Mouse (Mus musculus) embryonic facial prominence, embryonic 11.5 days (tissue): ENCODE data around the gene Stradb. TPM values are rescaled to one million over a fixed set of nuclear protein-coding genes. Genes with fewer than 3 reads are reported as not detected.

Source experiments
- ATAC-seq: fragments of 200-750 bp; cut with Nextera tagmentation; replicated peaks from 2 replicates; pipeline ENCODE4 v1.8.0; 2017; ENCODE audit warnings: low read depth; ENCODE audit not compliant: insufficient number of reproducible peaks, low FRiP score, low TSS enrichment
- DNase-seq: peaks from one replicate; pipeline ENCODE4 v3.0.0-alpha.2; 2015; ENCODE audit warnings: low spot score
- H3K27ac ChIP-seq: fragments of 300-500 bp; sonication (generic); replicated peaks from 2 replicates; pipeline ENCODE4 v1.5.1; 2014; ENCODE audit warnings: mild to moderate bottlenecking, low read depth, low read length, control low read depth
- H3K27me3 ChIP-seq: fragments of 300-500 bp; sonication (generic); 2 replicates; pipeline ENCODE4 v1.6.1; 2014; ENCODE audit warnings: mild to moderate bottlenecking, low read length, moderate library complexity, mixed read lengths; ENCODE audit not compliant: control insufficient read depth, insufficient read depth
- H3K36me3 ChIP-seq: fragments of 300-500 bp; sonication (generic); replicated peaks from 2 replicates; pipeline ENCODE4 v1.6.1; 2014; ENCODE audit warnings: low read depth, mild to moderate bottlenecking, low read length, moderate library complexity, mixed read lengths; ENCODE audit not compliant: control insufficient read depth, insufficient read depth
- H3K4me1 ChIP-seq: fragments of 300-500 bp; sonication (generic); 2 replicates; pipeline ENCODE4 v1.6.1; 2014; ENCODE audit warnings: low read length, mixed read lengths; ENCODE audit not compliant: control insufficient read depth, insufficient read depth
- H3K4me2 ChIP-seq: fragments of 300-500 bp; sonication (generic); 2 replicates; pipeline ENCODE4 v1.6.1; 2014; ENCODE audit warnings: low read depth, mild to moderate bottlenecking, control low read depth, low read length, moderate library complexity
- H3K4me3 ChIP-seq: fragments of 300-500 bp; sonication (generic); 2 replicates; pipeline ENCODE4 v1.5.1; 2014; ENCODE audit warnings: low read depth, low read length, control low read depth
- H3K9ac ChIP-seq: fragments of 300-500 bp; sonication (generic); replicated peaks from 2 replicates; pipeline ENCODE4 v1.6.1; 2014; ENCODE audit warnings: mild to moderate bottlenecking, control low read depth, low read length
- H3K9me3 ChIP-seq: fragments of 300-500 bp; sonication (generic); replicated peaks from 2 replicates; pipeline ENCODE4 v1.6.1; 2016; ENCODE audit warnings: mild to moderate bottlenecking, low read length, inconsistent platforms, mixed read lengths; ENCODE audit not compliant: control insufficient read depth
- WGBS: fragments of 180-500 bp; shearing (Covaris S2); extraction: QIAGEN DNeasy Blood & Tissue Kit; methylation state at CpG from one replicate; pipeline ENCODE4 v1.1.7; 2014; 5-methylcytosine and 5-hydroxymethylcytosine counted together
- polyA plus RNA-seq: library from polyadenylated mRNA; unstranded; fragments of >200 nt; fragmentation: Nextera tagmentation; extraction: Ambion mirVana; gene quantifications from 2 replicates; pipeline ENCODE4 v1.2.1, GENCODE M21; 2014

Gene Stradb
- polyA plus RNA-seq, 1 experiment from 2014 or later = 34.3 TPM

DNA sequence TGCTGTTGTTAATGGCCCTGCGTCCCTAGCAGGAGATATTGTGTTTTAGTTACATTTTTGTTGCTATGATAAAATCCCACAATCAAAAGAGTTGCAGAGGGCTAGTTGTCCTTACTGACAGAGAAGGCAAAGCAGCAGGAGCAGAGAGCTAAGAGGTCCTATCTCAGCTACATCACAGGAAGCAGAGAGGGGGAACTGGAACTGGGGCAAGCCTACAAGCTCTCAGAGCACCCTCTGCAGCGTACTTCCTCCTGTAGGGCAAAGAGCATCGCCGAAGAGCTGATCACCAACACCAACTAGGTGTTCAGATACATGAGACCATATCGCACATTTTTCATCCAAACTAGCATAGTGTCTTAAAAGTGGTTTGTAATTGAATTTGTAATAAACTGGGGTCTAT lies 22.0 kb downstream of the Stradb start:
- no peak for ATAC-seq
- no peak overlapping the region for H3K4me3 ChIP-seq
- no peaks in the 10 kb centered on the region for H3K4me1 ChIP-seq
- H3K4me2 ChIP-seq = no peak overlapping the region
- no peaks in the 10 kb centered on the region for H3K36me3 ChIP-seq
- H3K9me3 ChIP-seq = no peaks in the 10 kb centered on the region
- no peak for DNase-seq
- H3K27me3 ChIP-seq = no peaks in the 10 kb centered on the region
- WGBS = 89% methylated on average over 5 of the region's 5 CpGs
- H3K9ac ChIP-seq = no peak overlapping the region
- H3K27ac ChIP-seq = no peak overlapping the region

DNA sequence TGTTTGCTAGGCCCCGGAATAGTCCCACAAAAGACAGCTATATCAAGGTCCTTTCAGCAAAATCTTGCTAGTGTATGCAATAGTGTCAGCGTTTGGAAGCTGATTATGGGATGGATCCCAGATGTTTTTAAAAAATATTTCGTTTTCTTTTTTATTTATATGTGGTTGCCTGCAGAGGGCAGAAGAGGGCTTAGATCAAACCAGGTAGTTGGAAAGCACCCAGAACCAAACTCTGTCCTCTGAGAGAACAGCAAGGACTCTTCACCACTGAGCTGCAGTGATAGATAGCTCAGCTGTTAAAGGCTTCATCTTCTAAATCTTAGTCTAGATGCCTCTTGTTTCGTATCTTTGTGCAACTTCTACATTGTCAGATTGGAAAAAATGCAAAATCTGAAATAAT lies 35.9 kb downstream of the Stradb start:
- Histone ChIP-seq H3K27ac (no peak overlapping the region), H3K27me3 (no peaks in the 10 kb centered on the region), H3K36me3 (no peaks in the 10 kb centered on the region), H3K4me2 (no peak overlapping the region), H3K9me3 (no peaks in the 10 kb centered on the region), H3K4me3 (no peak overlapping the region), H3K4me1 (no peaks in the 10 kb centered on the region), H3K9ac (no peak overlapping the region)
- no peak for ATAC-seq
- WGBS = 43% methylated on average over 4 of the region's 4 CpGs
- DNase-seq = peak; percentile 17

DNA sequence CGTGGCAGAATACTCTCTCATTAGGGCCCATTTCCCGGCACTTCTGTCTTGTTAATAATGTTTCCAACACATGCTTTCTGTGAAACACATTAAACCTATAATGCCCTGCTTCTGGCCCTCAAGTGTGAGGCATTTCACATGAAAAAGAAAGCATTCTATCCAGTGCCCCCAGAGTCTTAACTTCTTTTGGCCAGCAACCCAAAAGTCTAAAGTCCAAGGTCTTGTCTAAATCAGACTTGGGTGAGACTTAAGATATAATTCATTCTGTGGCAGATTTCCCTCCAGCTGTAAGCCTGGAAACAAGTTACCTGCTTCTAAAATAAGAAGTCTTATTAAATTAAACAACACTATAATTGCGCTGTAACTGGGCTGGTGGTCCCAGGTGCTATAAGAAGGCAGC lies 48.2 kb downstream of the Stradb start:
- Histone ChIP-seq H3K36me3 (no peaks in the 10 kb centered on the region), H3K27ac (no peak overlapping the region), H3K4me2 (no peak overlapping the region), H3K4me1 (no peaks in the 10 kb centered on the region), H3K9me3 (no peaks in the 10 kb centered on the region), H3K27me3 (no peaks in the 10 kb centered on the region), H3K4me3 (no peak overlapping the region), H3K9ac (no peak overlapping the region)
- DNase-seq = no peak
- 89% methylated on average over 3 of the region's 3 CpGs for WGBS
- ATAC-seq = no peak

DNA sequence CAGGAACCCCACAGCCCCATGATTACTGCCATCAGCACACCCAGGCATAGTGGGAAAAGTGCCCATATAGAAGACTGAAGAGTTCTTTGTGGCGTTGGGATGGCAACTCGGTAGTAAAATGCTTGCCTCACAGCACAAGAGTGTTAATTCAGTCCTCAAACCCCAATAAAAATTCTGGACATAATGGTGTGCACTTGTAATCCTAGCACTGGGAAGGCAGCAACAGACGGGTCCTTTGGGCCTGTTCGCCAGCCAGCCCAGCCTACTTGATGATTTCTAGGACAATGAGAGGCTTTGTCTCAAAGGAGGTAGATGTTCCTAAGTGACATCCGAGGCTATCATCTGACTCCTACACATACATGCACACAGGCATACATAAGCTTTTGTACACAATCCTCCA lies 64.4 kb downstream of the Stradb start:
- ATAC-seq (no peak), DNase-seq (no peak)
- H3K27ac ChIP-seq = no peak overlapping the region
- H3K9ac ChIP-seq = no peak overlapping the region
- H3K36me3 ChIP-seq = no peaks in the 10 kb centered on the region
- H3K9me3 ChIP-seq = no peaks in the 10 kb centered on the region
- WGBS = 69% methylated on average over 5 of the region's 5 CpGs
- H3K4me1 ChIP-seq = no peaks in the 10 kb centered on the region
- H3K4me2 ChIP-seq = no peak overlapping the region
- no peaks in the 10 kb centered on the region for H3K27me3 ChIP-seq
- H3K4me3 ChIP-seq = no peak overlapping the region

Other genes starting within 250 kb of the Stradb start
- 15.5 and 16.3 TPM in 2 replicates for gene Casp8, start 178.1 kb upstream of the Stradb start, polyA plus RNA-seq
- 10.5 TPM in 2 replicates for gene Trak2, start 92 bp upstream of the Stradb start, polyA plus RNA-seq
- gene C2cd6, start 121.4 kb downstream of the Stradb start, polyA plus RNA-seq = not detected in 2 replicates
- gene Tmem237, start 146.9 kb downstream of the Stradb start, polyA plus RNA-seq = 38.9 and 44.1 TPM in 2 replicates
- gene Mpp4, start 189.9 kb downstream of the Stradb start, polyA plus RNA-seq = 0.17 and 0.49 TPM in 2 replicates